ENCODE assay signal across 8 mouse cellular contexts in genomic region chr8:20822434-20822833, GRCm38 (mm10).
DNase-seq lines count a peak whose midpoint lies in the region.

No protein-coding gene starts in this region.

- DNase-seq in adrenal gland, postnatal 25 days = peak; percentile 12
- peak; percentile 38 to 46 for DNase-seq in frontal cortex, postnatal 25 days (ENCODE audit: low spot score in 2 of 2)
- peak; percentile 40 for DNase-seq in heart, adult 8-10 months (ENCODE audit: low spot score)
- peak; percentile 20 to 65 for DNase-seq in kidney, postnatal 25 days
- DNase-seq in left cerebral cortex, adult 8-10 months (ENCODE audit: low spot score in 2 of 2) = peak; percentile 32 to 48
- DNase-seq in ovary, adult 18-20 months (ENCODE audit: low spot score) = peak; percentile 35
- peak; percentile 39 to 84 for DNase-seq in spleen, postnatal 4 days (ENCODE audit: low spot score in 2 of 2)
- peak; percentile 40 for DNase-seq in urinary bladder, postnatal 14 days (ENCODE audit: low spot score)

Comparison
In these comparisons a context has a peak if more than half of its experiments do, and no peak if none do; other contexts are left out.
1. Peak in every context shown above with its lines: DNase-seq.